In the genomic region with DNA sequence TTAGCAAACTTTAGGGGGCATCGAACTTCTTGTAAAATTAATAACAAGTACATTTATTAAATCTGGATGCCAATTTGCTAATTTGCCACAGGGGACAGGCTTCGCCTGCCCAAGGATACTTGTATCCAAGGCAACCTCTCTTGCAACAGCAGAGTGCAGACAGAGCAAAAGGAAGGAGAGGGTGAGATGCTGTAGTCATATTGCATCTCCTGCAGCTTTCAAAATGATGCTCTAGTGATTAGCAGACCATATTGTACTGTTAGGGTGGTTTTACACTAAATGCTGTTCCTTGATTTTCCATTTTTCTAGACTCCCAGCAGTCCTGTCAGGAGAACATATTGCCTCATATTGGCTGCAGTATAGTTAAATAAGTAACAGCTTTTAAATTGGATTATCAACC, we compare ENCODE assay signal across 29 mouse cellular contexts. TPM values are rescaled to one million over a fixed set of nuclear protein-coding genes. Genes with fewer than 3 reads are reported as not detected.
DNase-seq lines count a peak whose midpoint lies in the region; ATAC-seq and TF ChIP-seq lines count a peak whose summit lies in the region.
"Had no signal": no experiment of that assay in that cellular context is flagged by ENCODE, and none has a peak within 500 bp of the region (broad histone marks: within the 10 kb centered on the region; RNA-seq: fewer than 3 reads in every experiment).

No protein-coding gene starts in this region.

- H3K4me3 ChIP-seq in forebrain, postnatal 0 days (ENCODE audit: low read depth, low read length) = no peak overlapping the region
- no peak overlapping the region for H3K4me3 ChIP-seq in forebrain, embryonic 12.5 days (replicated peaks)
- H3K4me3 ChIP-seq in midbrain, embryonic 14.5 days (replicated peaks; ENCODE audit: low read depth, low read length) = no peak overlapping the region
- no peak overlapping the region for H3K4me3 ChIP-seq in midbrain, embryonic 11.5 days (ENCODE audit: low read depth, low read length)
- H3K4me3 ChIP-seq in midbrain, embryonic 15.5 days = no peak overlapping the region
- H3K4me3 ChIP-seq in kidney, embryonic 14.5 days (ENCODE audit: low read length) = no peak overlapping the region
- no peak overlapping the region for H3K4me3 ChIP-seq in embryonic facial prominence, embryonic 10.5 days
- H3K4me3 ChIP-seq: gastrocnemius, adult 2 months; limb, embryonic 10.5 days had no signal

- WGBS in forebrain, postnatal 0 days = 76% methylated on average over 2 of the region's 2 CpGs
- WGBS in forebrain, embryonic 12.5 days = 85% methylated on average over 2 of the region's 2 CpGs
- WGBS in midbrain, embryonic 14.5 days = 80% methylated on average over 2 of the region's 2 CpGs
- WGBS in midbrain, embryonic 11.5 days = 76% methylated on average over 2 of the region's 2 CpGs
- WGBS in midbrain, embryonic 15.5 days = 66% methylated on average over 2 of the region's 2 CpGs
- 95% methylated on average over 2 of the region's 2 CpGs for WGBS in kidney, embryonic 14.5 days
- WGBS in embryonic facial prominence, embryonic 10.5 days = 81% methylated on average over 2 of the region's 2 CpGs

- no peaks in the 10 kb centered on the region for H3K4me1 ChIP-seq in forebrain, postnatal 0 days (ENCODE audit: insufficient read depth)
- H3K4me1 ChIP-seq in forebrain, embryonic 12.5 days = peaks cover 4% of the 10 kb centered on the region
- H3K4me1 ChIP-seq in midbrain, embryonic 14.5 days (ENCODE audit: control insufficient read depth, insufficient read depth, low read length) = peaks cover 5% of the 10 kb centered on the region; the same call in 1 of the 2 replicates
- peaks cover 2% of the 10 kb centered on the region; the same call in 1 of the 2 replicates for H3K4me1 ChIP-seq in midbrain, embryonic 11.5 days (ENCODE audit: control insufficient read depth, insufficient read depth, low read length)
- H3K4me1 ChIP-seq in midbrain, embryonic 15.5 days = peaks cover 5% of the 10 kb centered on the region; the same call in 1 of the 2 replicates
- H3K4me1 ChIP-seq in kidney, embryonic 14.5 days (ENCODE audit: control insufficient read depth, insufficient read depth, low read length) = no peaks in the 10 kb centered on the region
- H3K4me1 ChIP-seq in embryonic facial prominence, embryonic 10.5 days = peaks cover 18% of the 10 kb centered on the region

- no peaks in the 10 kb centered on the region for H3K36me3 ChIP-seq in forebrain, postnatal 0 days (ENCODE audit: insufficient read depth)
- no peaks in the 10 kb centered on the region for H3K36me3 ChIP-seq in forebrain, embryonic 12.5 days (replicated peaks)
- H3K36me3 ChIP-seq in midbrain, embryonic 14.5 days (ENCODE audit: control insufficient read depth, insufficient read depth, low read length) = no peaks in the 10 kb centered on the region
- H3K36me3 ChIP-seq in midbrain, embryonic 11.5 days (ENCODE audit: control insufficient read depth, insufficient read depth, low read length) = no peaks in the 10 kb centered on the region
- H3K36me3 ChIP-seq in midbrain, embryonic 15.5 days (replicated peaks) = no peaks in the 10 kb centered on the region
- no peaks in the 10 kb centered on the region for H3K36me3 ChIP-seq in kidney, embryonic 14.5 days (ENCODE audit: control insufficient read depth, insufficient read depth, low read length)
- no peaks in the 10 kb centered on the region for H3K36me3 ChIP-seq in embryonic facial prominence, embryonic 10.5 days (replicated peaks)
- H3K36me3 ChIP-seq: limb, embryonic 10.5 days had no signal

- ATAC-seq in forebrain, postnatal 0 days = peak; percentile 43
- ATAC-seq in forebrain, embryonic 12.5 days (ENCODE audit: low FRiP score) = no peak
- ATAC-seq in midbrain, embryonic 14.5 days (ENCODE audit: low FRiP score, low TSS enrichment) = no peak
- ATAC-seq in midbrain, embryonic 11.5 days (ENCODE audit: low FRiP score) = no peak
- ATAC-seq in midbrain, embryonic 15.5 days (replicated peaks) = peak; percentile 67
- no peak for ATAC-seq in kidney, embryonic 14.5 days (ENCODE audit: low FRiP score, low TSS enrichment)

- no peaks in the 10 kb centered on the region for H3K9me3 ChIP-seq in forebrain, postnatal 0 days (ENCODE audit: low read length)
- H3K9me3 ChIP-seq in forebrain, embryonic 12.5 days = no peaks in the 10 kb centered on the region
- H3K9me3 ChIP-seq in midbrain, embryonic 14.5 days (ENCODE audit: control insufficient read depth, low read length) = no peaks in the 10 kb centered on the region
- no peaks in the 10 kb centered on the region for H3K9me3 ChIP-seq in midbrain, embryonic 11.5 days (ENCODE audit: control insufficient read depth, low read length)
- no peaks in the 10 kb centered on the region for H3K9me3 ChIP-seq in midbrain, embryonic 15.5 days
- no peaks in the 10 kb centered on the region for H3K9me3 ChIP-seq in kidney, embryonic 14.5 days (ENCODE audit: control insufficient read depth, low read length)
- H3K9me3 ChIP-seq in embryonic facial prominence, embryonic 10.5 days = no peaks in the 10 kb centered on the region
- H3K9me3 ChIP-seq: limb, embryonic 10.5 days had no signal

- no peak overlapping the region for H3K9ac ChIP-seq in forebrain, postnatal 0 days
- H3K9ac ChIP-seq in forebrain, embryonic 12.5 days = no peak overlapping the region
- H3K9ac ChIP-seq in midbrain, embryonic 14.5 days (replicated peaks; ENCODE audit: low read length) = no peak overlapping the region
- H3K9ac ChIP-seq in midbrain, embryonic 11.5 days (ENCODE audit: low read length) = no peak overlapping the region
- H3K9ac ChIP-seq in midbrain, embryonic 15.5 days = no peak overlapping the region
- H3K9ac ChIP-seq in kidney, embryonic 14.5 days (ENCODE audit: low read depth, low read length) = no peak overlapping the region

- no peak for DNase-seq in forebrain, postnatal 0 days
- peak; percentile 15 for DNase-seq in midbrain, embryonic 14.5 days
- DNase-seq in midbrain, embryonic 11.5 days (ENCODE audit: low spot score, missing footprints) = no peak
- no peak for DNase-seq in gastrocnemius, postnatal 10 days
- no peak for DNase-seq in embryonic facial prominence, embryonic 10.5 days (ENCODE audit: low spot score)
- DNase-seq: adrenal gland, postnatal 14 days; cerebellum, adult 9-10 months; gastrocnemius, adult 2 months; kidney, adult 18-20 months; liver; right cerebral cortex, postnatal 14 days had no signal

- TF ChIP-seq CTCF in forebrain, postnatal 0 days (IDR thresholded peaks at IDR 0.05; ENCODE audit: low read depth) = no peak

- H3K4me2 ChIP-seq in forebrain, postnatal 0 days (ENCODE audit: low read depth) = no peak overlapping the region
- no peak overlapping the region for H3K4me2 ChIP-seq in forebrain, embryonic 12.5 days
- no peak overlapping the region for H3K4me2 ChIP-seq in midbrain, embryonic 14.5 days (ENCODE audit: low read length)
- H3K4me2 ChIP-seq in midbrain, embryonic 11.5 days = no peak overlapping the region
- H3K4me2 ChIP-seq in midbrain, embryonic 15.5 days = no peak overlapping the region
- no peak overlapping the region for H3K4me2 ChIP-seq in kidney, embryonic 14.5 days (replicated peaks; ENCODE audit: low read depth, low read length)
- H3K4me2 ChIP-seq: heart, embryonic 11.5 days had no signal

- H3K27me3 ChIP-seq in forebrain, postnatal 0 days (ENCODE audit: insufficient read depth, low read length) = no peaks in the 10 kb centered on the region
- 0 out of 2 replicates have a peak, but pooled peaks cover 3% of the 10 kb centered on the region for H3K27me3 ChIP-seq in forebrain, embryonic 12.5 days
- no peaks in the 10 kb centered on the region for H3K27me3 ChIP-seq in midbrain, embryonic 14.5 days (ENCODE audit: control insufficient read depth, insufficient read depth, low read length)
- H3K27me3 ChIP-seq in midbrain, embryonic 11.5 days (ENCODE audit: control insufficient read depth, insufficient read depth, low read length) = no peaks in the 10 kb centered on the region
- no peaks in the 10 kb centered on the region for H3K27me3 ChIP-seq in midbrain, embryonic 15.5 days (replicated peaks)
- H3K27me3 ChIP-seq in kidney, embryonic 14.5 days (ENCODE audit: control insufficient read depth, insufficient read depth, low read length) = no peaks in the 10 kb centered on the region
- no peaks in the 10 kb centered on the region for H3K27me3 ChIP-seq in embryonic facial prominence, embryonic 10.5 days (replicated peaks; ENCODE audit: low read depth, poor library complexity, severe bottlenecking)

- no peak overlapping the region for H3K27ac ChIP-seq in forebrain, postnatal 0 days (ENCODE audit: low read depth, low read length)
- no peak overlapping the region for H3K27ac ChIP-seq in forebrain, embryonic 12.5 days
- no peak overlapping the region for H3K27ac ChIP-seq in midbrain, embryonic 14.5 days (replicated peaks; ENCODE audit: low read depth, low read length)
- no peak overlapping the region for H3K27ac ChIP-seq in midbrain, embryonic 11.5 days (ENCODE audit: low read depth, low read length)
- no peak overlapping the region for H3K27ac ChIP-seq in midbrain, embryonic 15.5 days
- H3K27ac ChIP-seq in kidney, embryonic 14.5 days (ENCODE audit: low read depth, low read length) = no peak overlapping the region
- H3K27ac ChIP-seq in embryonic facial prominence, embryonic 10.5 days (replicated peaks) = no peak overlapping the region
- H3K27ac ChIP-seq: gastrocnemius, adult 2 months; kidney, postnatal 0 days; limb, embryonic 10.5 days had no signal

RNA-seq across cellular contexts. Expression of a gene that starts 23.7 kb away (rescaled TPM):
- not detected in 2 replicates for total RNA-seq in forebrain, postnatal 0 days (2014; rRNA removed)
- not detected in 2 replicates for polyA plus RNA-seq in forebrain, postnatal 0 days (2015; fragmentation: Nextera tagmentation; extraction: Ambion mirVana)
- not detected in 2 replicates for polyA plus RNA-seq in forebrain, embryonic 12.5 days (2016; fragmentation: Nextera tagmentation; extraction: Ambion mirVana)
- not detected in 2 replicates for polyA plus RNA-seq in midbrain, embryonic 14.5 days (2014; fragmentation: Nextera tagmentation; extraction: Ambion mirVana)
- polyA plus RNA-seq in midbrain, embryonic 11.5 days (2014; fragmentation: Nextera tagmentation; extraction: Ambion mirVana) = not detected in 2 replicates
- not detected in 2 replicates for polyA plus RNA-seq in midbrain, embryonic 15.5 days (2015; fragmentation: Nextera tagmentation; extraction: Ambion mirVana)
- polyA plus RNA-seq in kidney, embryonic 14.5 days (2014; fragmentation: Nextera tagmentation; extraction: Ambion mirVana) = not detected in 2 replicates
- total RNA-seq in gastrocnemius, postnatal 10 days (2021) = not detected
- polyA plus RNA-seq in embryonic facial prominence, embryonic 10.5 days (2016; fragmentation: Nextera tagmentation; extraction: Ambion mirVana) = not detected in 2 replicates
- total RNA-seq: adrenal gland, postnatal 14 days; common myeloid progenitor, adult 5-6 weeks; gastrocnemius, adult 2 months; layer of hippocampus, postnatal 25 days; megakaryocyte-erythroid progenitor cell, adult 5-6 weeks had no signal
- polyA plus RNA-seq: embryonic facial prominence, embryonic 11.5 days; forebrain, embryonic 11.5 days; frontal cortex, adult 2 months; gonadal fat pad, adult 2 months; heart, embryonic 11.5 days; heart, postnatal 0 days; kidney, postnatal 0 days; liver, embryonic 16.5 days; lung, embryonic 16.5 days; testis, adult 2 months; urinary bladder, adult 2 months had no signal

Comparison
In these comparisons a context has a peak if more than half of its experiments do, and no peak if none do; other contexts are left out.
1. ATAC-seq: peak in forebrain, postnatal 0 days (single experiment) and midbrain, embryonic 15.5 days (single experiment); none in forebrain, embryonic 12.5 days (single experiment), midbrain, embryonic 14.5 days (single experiment), midbrain, embryonic 11.5 days (single experiment) and kidney, embryonic 14.5 days (single experiment).